Mouse (Mus musculus): ENCODE results near the gene Gatad1. TPM values are rescaled to one million over a fixed set of nuclear protein-coding genes. Genes with fewer than 3 reads are reported as not detected.
A peak's percentile ranks its signal among the peaks of the same experiment; 100 is the strongest.
"Not testable (repeated sequence)": the region's sequence is repeated elsewhere in the genome, so short reads cannot be mapped to it uniquely, and the experiment has no call there.

The Gatad1 gene
- polyA plus RNA-seq, 1 experiment from 2014 or later, result 72.0 TPM

DNA sequence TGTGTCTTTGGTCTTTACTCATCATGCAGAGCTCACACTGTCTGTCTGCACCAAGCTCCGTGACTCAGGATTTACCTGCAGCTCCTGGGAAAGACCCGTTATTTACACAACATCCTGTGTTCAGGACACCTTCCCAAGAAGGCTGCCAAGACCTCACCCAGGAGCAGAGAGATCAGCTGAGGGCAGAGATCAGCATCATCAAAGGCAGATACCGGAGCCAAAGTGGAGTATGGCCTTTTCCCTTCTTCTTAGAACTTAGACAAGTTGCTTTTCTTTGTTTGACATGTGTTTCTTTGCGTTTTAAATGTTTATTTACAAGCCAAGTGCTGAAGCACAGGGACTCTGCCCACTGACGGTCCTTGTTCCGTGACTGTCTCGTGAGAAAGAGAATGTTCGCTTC lies 21.7 kb downstream of the Gatad1 start:
- no peak overlapping the region for H3K4me2 ChIP-seq (ENCODE audit: low read length)
- H3K27me3 ChIP-seq (ENCODE audit: control insufficient read depth, insufficient read depth, low read length), result no peaks in the 10 kb centered on the region
- WGBS, result 70% methylated on average over 8 of the region's 8 CpGs
- no peak overlapping the region for H3K9ac ChIP-seq (ENCODE audit: low read length)
- H3K36me3 ChIP-seq (ENCODE audit: control insufficient read depth, insufficient read depth, low read length), result peaks cover 50% of the 10 kb centered on the region
- no peak overlapping the region for H3K27ac ChIP-seq (replicated peaks in 1 of 2; ENCODE audit: control insufficient read depth in 1 of 2, insufficient read depth in 1 of 2, low read depth in 2 of 2, low read length in 2 of 2)
- peaks cover 0 to 3% of the 10 kb centered on the region in 2 experiments; a peak in 1 of 4 replicates for H3K4me1 ChIP-seq (ENCODE audit: control insufficient read depth in 2 of 2, insufficient read depth in 2 of 2, low read length in 2 of 2)
- ATAC-seq (ENCODE audit: insufficient number of reproducible peaks, insufficient read depth, low FRiP score, low read depth), result no peak
- H3K4me3 ChIP-seq (ENCODE audit: control insufficient read depth in 1 of 2, insufficient read depth in 1 of 2, low read depth in 1 of 2, low read length in 2 of 2), result no peak overlapping the region
- H3K9me3 ChIP-seq (ENCODE audit: control insufficient read depth, low read length), result no peaks in the 10 kb centered on the region

DNA sequence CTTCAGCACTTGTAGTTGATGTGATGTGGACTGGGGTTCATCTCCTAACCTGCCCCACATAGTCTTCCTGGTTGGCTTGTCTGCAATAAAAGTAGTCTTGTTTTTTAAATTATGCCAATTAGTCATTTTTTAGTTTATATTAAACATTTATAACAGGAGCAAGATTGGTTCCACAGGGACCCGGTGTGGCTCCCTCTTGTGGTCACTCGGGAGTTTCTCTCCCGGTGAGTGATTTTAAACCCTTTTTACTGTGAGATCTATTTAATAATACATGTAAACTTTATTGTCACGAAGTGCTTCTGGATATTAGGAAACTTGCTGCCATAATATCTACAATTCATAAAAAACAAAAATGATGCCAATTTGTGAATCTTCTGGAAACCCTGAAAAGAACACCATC lies 23.0 kb downstream of the Gatad1 start:
- Histone ChIP-seq H3K27ac (replicated peaks in 1 of 2; ENCODE audit: control insufficient read depth in 1 of 2, insufficient read depth in 1 of 2, low read depth in 2 of 2, low read length in 2 of 2) (no peak overlapping the region), H3K4me2 (ENCODE audit: low read length) (no peak overlapping the region), H3K36me3 (ENCODE audit: control insufficient read depth, insufficient read depth, low read length) (peaks cover 48% of the 10 kb centered on the region), H3K4me3 (ENCODE audit: control insufficient read depth in 1 of 2, insufficient read depth in 1 of 2, low read depth in 1 of 2, low read length in 2 of 2) (no peak overlapping the region), H3K9ac (ENCODE audit: low read length) (no peak overlapping the region), H3K9me3 (ENCODE audit: control insufficient read depth, low read length) (no peaks in the 10 kb centered on the region), H3K27me3 (ENCODE audit: control insufficient read depth, insufficient read depth, low read length) (no peaks in the 10 kb centered on the region), H3K4me1 (ENCODE audit: control insufficient read depth in 2 of 2, insufficient read depth in 2 of 2, low read length in 2 of 2) (peaks cover 0 to 3% of the 10 kb centered on the region in 2 experiments; a peak in 1 of 4 replicates)
- no peak for ATAC-seq (ENCODE audit: insufficient number of reproducible peaks, insufficient read depth, low FRiP score, low read depth)
- WGBS, result 67% methylated on average over 4 of the region's 4 CpGs

DNA sequence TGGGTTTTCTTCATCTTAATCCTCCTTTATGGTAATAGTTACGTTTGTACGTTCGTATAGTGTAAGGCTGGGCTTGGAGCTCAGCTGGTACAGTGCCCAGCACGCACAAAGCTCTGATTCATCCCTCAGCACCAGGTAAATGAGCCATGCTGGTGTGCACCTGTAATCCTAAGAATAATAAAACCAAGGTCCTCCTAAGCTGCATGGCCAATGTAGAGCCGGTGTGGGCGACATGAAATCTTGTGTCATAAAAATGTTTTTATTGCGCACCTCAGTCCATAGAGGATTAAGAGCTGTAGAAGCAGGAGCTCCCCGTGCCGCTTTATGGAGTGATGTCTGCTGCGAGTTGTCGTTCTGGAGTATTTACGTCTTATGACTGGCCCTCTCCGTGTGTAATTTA lies 23.7 kb downstream of the Gatad1 start:
- no peak for ATAC-seq (ENCODE audit: insufficient number of reproducible peaks, insufficient read depth, low FRiP score, low read depth)
- H3K27ac ChIP-seq (replicated peaks in 1 of 2; ENCODE audit: control insufficient read depth in 1 of 2, insufficient read depth in 1 of 2, low read depth in 2 of 2, low read length in 2 of 2), result no peak overlapping the region
- peaks cover 0 to 3% of the 10 kb centered on the region in 2 experiments; a peak in 1 of 4 replicates for H3K4me1 ChIP-seq (ENCODE audit: control insufficient read depth in 2 of 2, insufficient read depth in 2 of 2, low read length in 2 of 2)
- H3K27me3 ChIP-seq (ENCODE audit: control insufficient read depth, insufficient read depth, low read length), result no peaks in the 10 kb centered on the region
- WGBS, result 93% methylated on average over 13 of the region's 13 CpGs
- no peak overlapping the region for H3K9ac ChIP-seq (ENCODE audit: low read length)
- peaks cover 49% of the 10 kb centered on the region for H3K36me3 ChIP-seq (ENCODE audit: control insufficient read depth, insufficient read depth, low read length)
- H3K4me2 ChIP-seq (ENCODE audit: low read length), result no peak overlapping the region
- H3K9me3 ChIP-seq (ENCODE audit: control insufficient read depth, low read length), result no peaks in the 10 kb centered on the region
- no peak overlapping the region for H3K4me3 ChIP-seq (ENCODE audit: control insufficient read depth in 1 of 2, insufficient read depth in 1 of 2, low read depth in 1 of 2, low read length in 2 of 2)

DNA sequence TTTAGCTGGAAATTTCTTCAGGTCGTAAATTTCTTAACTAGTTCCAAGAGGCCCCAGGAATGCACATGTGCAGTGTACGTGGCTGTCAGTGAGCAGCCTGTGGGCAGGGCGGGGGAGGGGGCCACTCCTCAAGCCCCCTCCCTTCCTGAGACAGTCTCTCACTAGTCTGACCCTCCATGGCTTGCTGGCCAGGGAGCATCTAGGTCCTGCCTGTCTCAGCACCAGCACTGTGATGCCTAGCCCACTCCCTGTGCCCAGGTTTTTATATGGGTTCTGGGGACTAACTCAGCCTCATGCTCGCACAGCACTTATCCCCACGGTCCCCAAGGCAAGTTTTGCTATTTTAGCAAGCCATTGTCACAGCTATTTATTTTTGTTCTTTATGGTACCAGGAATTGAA lies 24.7 kb downstream of the Gatad1 start:
- Histone ChIP-seq H3K9me3 (ENCODE audit: control insufficient read depth, low read length) (no peaks in the 10 kb centered on the region), H3K27me3 (ENCODE audit: control insufficient read depth, insufficient read depth, low read length) (no peaks in the 10 kb centered on the region), H3K4me1 (ENCODE audit: control insufficient read depth in 2 of 2, insufficient read depth in 2 of 2, low read length in 2 of 2) (peaks cover 0 to 3% of the 10 kb centered on the region in 2 experiments; a peak in 1 of 4 replicates), H3K4me3 (ENCODE audit: control insufficient read depth in 1 of 2, insufficient read depth in 1 of 2, low read depth in 1 of 2, low read length in 2 of 2) (no peak overlapping the region), H3K36me3 (ENCODE audit: control insufficient read depth, insufficient read depth, low read length) (peaks cover 54% of the 10 kb centered on the region), H3K4me2 (ENCODE audit: low read length) (no peak overlapping the region), H3K9ac (ENCODE audit: low read length) (no peak overlapping the region), H3K27ac (replicated peaks in 1 of 2; ENCODE audit: control insufficient read depth in 1 of 2, insufficient read depth in 1 of 2, low read depth in 2 of 2, low read length in 2 of 2) (no peak overlapping the region)
- 62% methylated on average over 5 of the region's 5 CpGs for WGBS
- no peak for ATAC-seq (ENCODE audit: insufficient number of reproducible peaks, insufficient read depth, low FRiP score, low read depth)

DNA sequence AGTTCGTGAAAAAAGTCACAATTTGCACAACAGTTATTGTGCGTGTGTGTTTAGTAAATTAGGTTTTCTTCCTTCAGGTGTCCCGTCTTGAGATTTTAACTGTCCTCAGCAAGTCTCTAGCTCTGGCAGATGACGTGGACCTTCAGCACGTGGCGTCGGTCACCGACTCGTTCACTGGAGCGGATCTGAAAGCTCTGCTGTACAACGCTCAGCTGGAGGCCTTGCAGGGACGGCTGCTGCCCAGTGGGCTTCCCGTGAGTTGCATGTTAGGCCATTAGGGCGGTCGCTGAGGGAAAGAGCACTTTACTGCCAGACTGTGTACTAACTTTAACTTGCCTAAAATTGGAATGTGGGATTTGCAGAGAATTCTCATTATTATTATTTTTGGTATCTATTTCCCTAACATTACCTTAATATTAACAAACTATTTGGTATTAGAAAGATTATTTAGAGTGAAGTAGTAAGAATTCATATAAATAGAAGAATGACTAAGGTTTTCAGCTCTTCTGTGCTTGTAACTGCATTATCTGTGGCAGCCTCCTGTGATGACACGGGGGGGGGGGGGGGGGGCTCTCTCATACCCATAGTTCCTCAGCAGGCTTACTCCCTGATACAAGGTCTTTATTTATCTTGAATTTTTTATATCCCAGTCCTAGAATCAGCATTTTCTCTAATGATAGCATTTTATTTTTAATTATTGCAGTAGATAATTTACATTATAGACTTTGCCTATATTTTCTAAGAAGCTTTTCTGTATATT lies 25.3 kb downstream of the Gatad1 start:
- ATAC-seq (ENCODE audit: insufficient number of reproducible peaks, insufficient read depth, low FRiP score, low read depth), result no peak
- peaks cover 48% of the 10 kb centered on the region for H3K36me3 ChIP-seq (ENCODE audit: control insufficient read depth, insufficient read depth, low read length)

DNA sequence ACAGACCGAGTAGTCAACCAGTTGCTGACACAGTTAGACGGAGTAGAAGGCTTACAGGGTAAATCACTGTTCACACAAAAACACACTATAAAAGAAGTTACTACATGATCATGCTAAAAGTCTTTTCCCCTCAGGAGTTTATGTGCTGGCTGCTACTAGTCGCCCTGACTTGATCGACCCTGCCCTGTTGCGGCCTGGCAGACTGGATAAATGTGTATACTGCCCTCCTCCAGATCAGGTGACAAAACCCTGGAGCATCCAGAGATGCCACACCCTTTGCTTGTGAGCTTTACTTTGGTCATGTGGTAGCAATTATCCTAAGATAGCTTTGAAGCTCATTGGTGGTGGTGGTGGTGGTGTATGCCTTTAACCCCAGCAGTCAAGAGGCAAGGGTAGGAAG lies 26.9 kb downstream of the Gatad1 start:
- WGBS, result 96% methylated on average over 5 of the region's 5 CpGs
- Histone ChIP-seq H3K9me3 (ENCODE audit: control insufficient read depth, low read length) (no peaks in the 10 kb centered on the region), H3K4me3 (ENCODE audit: control insufficient read depth in 1 of 2, insufficient read depth in 1 of 2, low read depth in 1 of 2, low read length in 2 of 2) (no peak overlapping the region), H3K36me3 (ENCODE audit: control insufficient read depth, insufficient read depth, low read length) (peaks cover 48% of the 10 kb centered on the region), H3K4me2 (ENCODE audit: low read length) (no peak overlapping the region), H3K27me3 (ENCODE audit: control insufficient read depth, insufficient read depth, low read length) (no peaks in the 10 kb centered on the region), H3K9ac (ENCODE audit: low read length) (no peak overlapping the region), H3K27ac (replicated peaks in 1 of 2; ENCODE audit: control insufficient read depth in 1 of 2, insufficient read depth in 1 of 2, low read depth in 2 of 2, low read length in 2 of 2) (no peak overlapping the region), H3K4me1 (ENCODE audit: control insufficient read depth in 2 of 2, insufficient read depth in 2 of 2, low read length in 2 of 2) (peaks cover 0 to 3% of the 10 kb centered on the region in 2 experiments; a peak in 1 of 4 replicates)
- ATAC-seq (ENCODE audit: insufficient number of reproducible peaks, insufficient read depth, low FRiP score, low read depth), result no peak

More for the DNA sequence above, 25.3 kb downstream of the Gatad1 start:
- H3K27me3 ChIP-seq (ENCODE audit: control insufficient read depth, insufficient read depth, low read length), result no peaks in the 10 kb centered on the region
- peaks cover 0 to 3% of the 10 kb centered on the region in 2 experiments; a peak in 1 of 4 replicates for H3K4me1 ChIP-seq (ENCODE audit: control insufficient read depth in 2 of 2, insufficient read depth in 2 of 2, low read length in 2 of 2)
- H3K4me3 ChIP-seq (ENCODE audit: control insufficient read depth in 1 of 2, insufficient read depth in 1 of 2, low read depth in 1 of 2, low read length in 2 of 2), result no peak overlapping the region
- peak overlapping the region in 1 of 2 experiments; percentile 29; a peak in 1 of 4 replicates for H3K27ac ChIP-seq (replicated peaks in 1 of 2; ENCODE audit: control insufficient read depth in 1 of 2, insufficient read depth in 1 of 2, low read depth in 2 of 2, low read length in 2 of 2)
- H3K9me3 ChIP-seq (ENCODE audit: control insufficient read depth, low read length), result no peaks in the 10 kb centered on the region
- no peak overlapping the region for H3K9ac ChIP-seq (ENCODE audit: low read length)
- WGBS, result 57% methylated on average over 16 of the region's 16 CpGs
- no peak overlapping the region for H3K4me2 ChIP-seq (ENCODE audit: low read length)

DNA sequence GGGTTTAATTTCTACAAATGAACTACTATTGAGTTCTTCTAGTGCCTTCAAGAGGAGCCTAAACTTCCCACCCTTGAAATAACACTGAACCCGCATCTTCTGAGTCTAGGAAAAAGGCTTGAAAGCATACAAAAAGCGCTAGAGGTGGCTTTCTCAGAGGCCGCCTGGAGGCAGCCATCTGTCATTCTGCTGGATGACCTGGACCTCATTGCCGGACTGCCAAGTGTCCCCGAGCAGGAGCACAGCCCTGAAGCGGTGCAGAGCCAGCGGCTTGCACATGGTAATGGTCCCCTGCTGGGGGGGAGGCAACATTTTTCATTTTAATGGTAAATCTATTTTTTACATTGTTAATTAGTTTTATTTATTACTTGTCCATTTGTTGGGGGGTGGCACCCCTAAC lies 36.5 kb downstream of the Gatad1 start:
- ATAC-seq (ENCODE audit: insufficient number of reproducible peaks, insufficient read depth, low FRiP score, low read depth), result no peak
- H3K9me3 ChIP-seq (ENCODE audit: control insufficient read depth, low read length), result no peaks in the 10 kb centered on the region
- WGBS, result 92% methylated on average over 7 of the region's 7 CpGs
- H3K36me3 ChIP-seq (ENCODE audit: control insufficient read depth, insufficient read depth, low read length), result peaks cover 70% of the 10 kb centered on the region
- H3K4me3 ChIP-seq (ENCODE audit: control insufficient read depth in 1 of 2, insufficient read depth in 1 of 2, low read depth in 1 of 2, low read length in 2 of 2), result no peak overlapping the region
- H3K27me3 ChIP-seq (ENCODE audit: control insufficient read depth, insufficient read depth, low read length), result no peaks in the 10 kb centered on the region
- no peak overlapping the region for H3K4me2 ChIP-seq (ENCODE audit: low read length)
- no peak overlapping the region for H3K9ac ChIP-seq (ENCODE audit: low read length)
- H3K4me1 ChIP-seq (ENCODE audit: control insufficient read depth in 2 of 2, insufficient read depth in 2 of 2, low read length in 2 of 2), result no peaks in the 10 kb centered on the region
- no peak overlapping the region for H3K27ac ChIP-seq (replicated peaks in 1 of 2; ENCODE audit: control insufficient read depth in 1 of 2, insufficient read depth in 1 of 2, low read depth in 2 of 2, low read length in 2 of 2)

DNA sequence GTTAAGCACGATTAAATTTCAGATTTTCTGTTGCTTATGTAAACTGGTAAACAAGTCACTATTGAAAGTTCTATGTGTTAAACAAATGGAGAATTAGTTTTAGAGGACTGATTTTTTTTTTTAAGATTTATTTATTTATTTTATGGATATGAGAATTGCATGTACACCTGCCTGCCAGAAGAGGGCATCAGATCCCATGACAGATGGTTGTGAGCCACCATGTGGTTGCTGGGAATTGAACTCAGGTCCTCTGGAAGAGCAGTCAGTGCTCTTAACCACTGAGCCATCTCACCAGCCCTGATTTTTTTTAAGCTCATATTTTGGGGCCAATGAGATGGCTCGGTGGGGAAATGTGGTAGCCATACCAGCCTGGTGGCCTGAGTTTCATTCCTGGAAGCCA lies 45.1 kb downstream of the Gatad1 start:
- H3K27me3 ChIP-seq (ENCODE audit: control insufficient read depth, insufficient read depth, low read length); H3K9ac ChIP-seq (ENCODE audit: low read length); H3K9me3 ChIP-seq (ENCODE audit: control insufficient read depth, low read length); ATAC-seq (ENCODE audit: insufficient number of reproducible peaks, insufficient read depth, low FRiP score, low read depth); H3K27ac ChIP-seq (replicated peaks in 1 of 2; ENCODE audit: control insufficient read depth in 1 of 2, insufficient read depth in 1 of 2, low read depth in 2 of 2, low read length in 2 of 2); H3K4me2 ChIP-seq (ENCODE audit: low read length); H3K4me1 ChIP-seq (ENCODE audit: control insufficient read depth in 2 of 2, insufficient read depth in 2 of 2, low read length in 2 of 2); H3K4me3 ChIP-seq (ENCODE audit: control insufficient read depth in 1 of 2, insufficient read depth in 1 of 2, low read depth in 1 of 2, low read length in 2 of 2): not testable (repeated sequence)
- 85% methylated on average over 2 of the region's 2 CpGs for WGBS
- peaks cover 56% of the 10 kb centered on the region for H3K36me3 ChIP-seq (ENCODE audit: control insufficient read depth, insufficient read depth, low read length)

Data from heart, embryonic 14.5 days (tissue).